Mouse (Mus musculus): Measurements from ENCODE around the gene Dennd1b.

Gene Dennd1b

GRCm38 (mm10) chr1:139080517-139081386, 117.5 kb downstream of the Dennd1b start:
- no peak for DNase-seq (ENCODE audit: low spot score)

- DNase-seq (ENCODE audit: low spot score) = no peak
Measured at GRCm38 (mm10) chr1:139083382-139083781, 120.1 kb downstream of the Dennd1b start.

- DNase-seq (ENCODE audit: low spot score) = no peak
Measured at GRCm38 (mm10) chr1:139087564-139087963, 124.3 kb downstream of the Dennd1b start.

- DNase-seq (ENCODE audit: low spot score) = no peak
Measured at GRCm38 (mm10) chr1:139090744-139091143, 127.5 kb downstream of the Dennd1b start.

GRCm38 (mm10) chr1:139091701-139092100, 128.5 kb downstream of the Dennd1b start:
- DNase-seq (ENCODE audit: low spot score) = no peak

GRCm38 (mm10) chr1:139092144-139092543, 128.9 kb downstream of the Dennd1b start:
- DNase-seq (ENCODE audit: low spot score) = no peak

- no peak for DNase-seq (ENCODE audit: low spot score)
Measured at GRCm38 (mm10) chr1:139092722-139093121, 129.5 kb downstream of the Dennd1b start.

GRCm38 (mm10) chr1:139096369-139096768, 133.1 kb downstream of the Dennd1b start:
- no peak for DNase-seq (ENCODE audit: low spot score)

- no peak for DNase-seq (ENCODE audit: low spot score)
Measured at GRCm38 (mm10) chr1:139098088-139098487, 134.9 kb downstream of the Dennd1b start.

GRCm38 (mm10) chr1:139101725-139102124, 138.5 kb downstream of the Dennd1b start:
- DNase-seq (ENCODE audit: low spot score) = no peak

GRCm38 (mm10) chr1:139108251-139108650, 145.0 kb downstream of the Dennd1b start:
- DNase-seq (ENCODE audit: low spot score) = no peak

GRCm38 (mm10) chr1:139122626-139123025, 159.4 kb downstream of the Dennd1b start:
- DNase-seq (ENCODE audit: low spot score) = no peak

- DNase-seq (ENCODE audit: low spot score) = no peak
Measured at GRCm38 (mm10) chr1:139139644-139140043, 176.4 kb downstream of the Dennd1b start.

GRCm38 (mm10) chr1:139145516-139145915, 182.3 kb downstream of the Dennd1b start:
- DNase-seq (ENCODE audit: low spot score) = no peak

GRCm38 (mm10) chr1:139146306-139146705, 183.1 kb downstream of the Dennd1b start:
- no peak for DNase-seq (ENCODE audit: low spot score)

GRCm38 (mm10) chr1:139153006-139153405, 189.8 kb downstream of the Dennd1b start:
- DNase-seq (ENCODE audit: low spot score) = no peak

- no peak for DNase-seq (ENCODE audit: low spot score)
Measured at GRCm38 (mm10) chr1:139153493-139153892, 190.3 kb downstream of the Dennd1b start.

- DNase-seq (ENCODE audit: low spot score) = peak; percentile 16
Measured at GRCm38 (mm10) chr1:139156397-139156796, 193.2 kb downstream of the Dennd1b start.

GRCm38 (mm10) chr1:139161619-139162018, 198.4 kb downstream of the Dennd1b start:
- DNase-seq (ENCODE audit: low spot score) = no peak

GRCm38 (mm10) chr1:139162814-139163213, 199.6 kb downstream of the Dennd1b start:
- peak; percentile 14 for DNase-seq (ENCODE audit: low spot score)

GRCm38 (mm10) chr1:139174058-139174832, 211.0 kb downstream of the Dennd1b start:
- no peak for DNase-seq (ENCODE audit: low spot score)

GRCm38 (mm10) chr1:139179707-139180106, 216.5 kb downstream of the Dennd1b start:
- DNase-seq (ENCODE audit: low spot score) = no peak

Data from T-cell, adult 2 months (primary cell).